Mouse (Mus musculus): Measurements from ENCODE around the gene Csnk1e.

- no peak for TF ChIP-seq CTCF (IDR thresholded peaks at IDR 0.05; ENCODE audit: control insufficient read depth, insufficient read depth, insufficient replicate concordance, low read depth, low read length)
- no peak for TF ChIP-seq POLR2A (IDR thresholded peaks at IDR 0.05; ENCODE audit: control insufficient read depth, low read depth, low read length)
Measured at GRCm38 (mm10) chr15:79428616-79429015, 26.8 kb downstream of the Csnk1e start.

Data from testis, adult 2 months (tissue).